Mouse (Mus musculus) 416B (cell line): ENCODE measurements at regions not wholly inside any gene's neighbourhood (a gene's known extent, or its start where the extent isn't known, plus 50 kb on each side); places are given as distances from the start of the nearest gene placed in this dataset.

ENCODE experiments used
- DNase-seq: peaks from one replicate; pipeline ENCODE4 v3.0.0; 2011; ENCODE audit warnings: low read depth

DNA sequence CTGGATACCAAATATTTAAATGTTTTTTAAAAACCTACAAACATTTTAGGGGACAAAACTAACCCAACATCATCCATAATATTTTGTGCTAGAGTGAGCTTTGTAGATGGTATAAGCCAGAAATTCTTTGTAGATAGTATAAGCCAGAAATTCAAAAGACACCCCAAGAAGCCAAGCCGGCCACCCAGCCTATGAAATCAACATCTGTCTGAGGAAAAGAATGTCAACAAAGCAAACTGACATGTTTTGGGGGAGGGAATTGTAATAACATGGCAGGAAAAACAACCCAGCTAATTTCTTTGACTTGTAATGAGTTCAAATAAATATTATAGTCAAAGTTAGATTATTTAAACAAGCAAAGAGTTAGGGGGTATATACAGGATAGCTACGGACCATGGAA lies 246.9 kb upstream of the Gm5148 start:
- no peak for DNase-seq

- DNase-seq: no peak
Observed at GRCm38 (mm10) chr3:37968654-37969053, 244.4 kb upstream of the Gm5148 start.

DNA sequence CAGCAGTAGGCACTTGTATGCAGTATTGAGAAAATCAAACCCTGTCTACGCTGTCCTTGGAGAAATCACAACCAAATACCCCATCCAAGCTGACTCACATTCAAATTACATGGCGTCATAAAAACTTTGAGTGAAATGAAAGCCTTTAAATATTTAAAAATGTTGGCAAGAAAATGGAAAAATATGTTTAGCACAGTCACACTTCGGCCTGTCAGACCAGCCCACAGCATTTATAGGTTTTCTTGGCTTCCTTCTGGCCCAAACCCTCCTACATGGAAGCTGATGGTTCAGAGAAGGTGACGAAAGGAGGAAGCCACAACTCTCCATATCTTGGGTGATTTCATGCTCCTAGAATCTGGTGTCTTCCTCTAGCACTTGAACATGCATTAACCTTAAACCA lies 240.9 kb upstream of the Gm5148 start:
- no peak for DNase-seq

GRCm38 (mm10) chr3:37964083-37964482 lies 239.8 kb upstream of the Gm5148 start:
- no peak for DNase-seq

DNA sequence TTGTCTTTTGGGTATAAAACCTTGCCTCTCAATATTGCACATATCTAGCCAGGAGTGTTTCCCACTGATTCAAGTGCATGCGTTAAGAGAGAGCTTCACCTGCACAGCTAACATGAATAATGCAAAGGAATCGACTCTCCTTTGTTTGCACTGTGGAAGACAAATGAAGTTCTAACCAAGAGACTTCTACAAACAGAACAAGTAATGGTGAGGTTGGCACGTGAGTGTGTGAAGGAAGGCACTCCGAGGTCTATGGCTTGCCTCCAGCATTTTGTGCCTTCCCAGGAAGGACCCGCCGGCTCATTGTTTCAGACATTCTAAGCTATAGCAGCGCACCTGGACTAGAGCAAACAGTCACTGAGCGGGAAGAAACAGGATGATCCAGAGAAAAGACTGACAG lies 238.5 kb upstream of the Gm5148 start:
- DNase-seq: no peak

DNA sequence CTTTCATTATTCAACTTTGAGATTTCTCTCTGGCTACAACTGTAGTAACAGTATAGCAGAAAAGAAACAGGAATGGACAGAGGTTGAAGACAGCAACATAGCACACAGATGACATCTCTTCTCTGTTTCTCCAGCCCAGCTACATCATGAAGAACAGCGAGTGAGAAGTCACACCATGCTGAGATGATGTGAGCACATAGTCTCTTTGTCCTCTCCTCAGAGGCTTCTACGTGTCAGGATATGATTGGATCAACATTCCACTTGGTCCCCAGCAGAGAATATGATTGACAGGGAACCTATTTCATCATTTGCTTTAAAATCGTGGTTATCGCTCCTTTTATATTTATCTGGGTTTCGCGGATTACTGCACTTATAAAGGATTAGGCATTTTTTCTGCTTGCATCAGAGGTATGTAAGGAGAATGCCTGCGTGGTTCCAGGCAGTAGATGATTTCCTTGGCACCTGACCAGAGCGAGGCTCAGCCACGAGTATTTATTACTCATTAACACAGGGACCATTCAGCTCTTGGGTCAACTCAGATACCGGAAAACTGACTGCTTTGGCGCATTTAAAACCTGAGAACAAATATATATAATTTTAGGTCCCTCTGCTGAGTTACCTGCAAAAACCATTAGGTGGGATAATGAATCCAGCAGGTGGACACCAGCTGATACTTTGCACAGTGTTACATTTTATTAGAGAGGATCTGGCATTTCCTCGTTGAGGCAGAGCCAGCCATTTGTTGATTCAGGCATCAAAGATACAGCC lies 237.9 kb upstream of the Gm5148 start:
- no peak for DNase-seq

GRCm38 (mm10) chr3:37958361-37958978 lies 234.2 kb upstream of the Gm5148 start:
- no peak for DNase-seq

DNA sequence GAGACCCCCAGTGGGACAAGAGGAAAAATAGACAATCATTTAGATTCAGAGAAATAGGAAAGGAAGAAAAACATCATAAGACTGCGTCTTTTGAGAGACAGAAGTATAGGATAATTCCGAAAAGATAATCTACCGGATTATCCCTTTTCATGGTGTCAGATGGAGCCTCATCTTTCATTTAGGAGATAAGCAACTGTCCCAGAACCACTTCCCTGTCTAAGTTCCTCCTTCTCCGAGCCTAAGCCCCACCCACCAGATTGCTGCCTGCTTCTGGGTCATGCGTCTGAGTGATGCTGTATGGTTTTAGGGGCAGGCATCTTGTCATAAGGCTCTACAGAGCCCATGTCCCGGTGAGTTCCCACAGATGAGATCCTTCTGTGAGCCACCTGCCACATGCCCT lies 232.3 kb upstream of the Gm5148 start:
- DNase-seq: no peak

DNA sequence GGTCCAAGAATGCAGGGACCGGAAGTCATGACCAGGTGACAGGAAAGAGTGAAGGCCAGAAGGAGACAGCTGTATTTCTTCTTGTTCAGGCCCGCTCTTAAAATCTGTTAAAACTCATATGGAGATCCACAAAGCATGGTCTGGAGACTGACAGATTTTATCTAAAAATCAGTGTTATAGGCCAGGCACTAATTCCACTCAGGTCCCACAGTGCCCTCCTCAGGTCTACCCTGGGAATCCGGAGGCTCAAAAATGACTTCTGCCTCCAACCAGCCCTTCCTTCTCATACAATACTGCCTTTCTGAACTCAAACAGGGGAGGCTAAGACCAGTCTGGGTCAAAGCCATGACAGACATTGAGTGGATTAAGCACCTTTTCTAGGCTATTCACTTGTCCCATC lies 228.6 kb upstream of the Gm5148 start:
- DNase-seq: peak; percentile 39

DNA sequence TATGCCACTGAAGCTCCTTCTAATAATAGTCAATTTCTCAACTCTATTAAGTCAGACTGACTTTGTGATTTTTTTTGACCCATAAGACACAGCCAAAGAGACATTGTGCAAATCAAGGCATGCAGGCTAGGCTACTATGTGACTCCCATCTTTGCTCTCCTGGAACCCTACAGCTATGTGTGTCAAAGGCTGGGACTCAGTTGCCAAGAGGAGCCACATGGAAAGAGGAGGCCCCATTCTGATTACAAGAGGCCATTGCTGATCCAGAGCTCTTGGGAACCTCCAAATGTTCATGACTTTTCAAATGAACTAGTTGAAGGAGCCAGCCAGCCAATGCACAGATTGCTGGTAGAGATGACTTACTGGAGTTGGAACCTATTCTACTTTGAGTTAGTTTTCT lies 228.0 kb upstream of the Gm5148 start:
- DNase-seq: no peak

DNA sequence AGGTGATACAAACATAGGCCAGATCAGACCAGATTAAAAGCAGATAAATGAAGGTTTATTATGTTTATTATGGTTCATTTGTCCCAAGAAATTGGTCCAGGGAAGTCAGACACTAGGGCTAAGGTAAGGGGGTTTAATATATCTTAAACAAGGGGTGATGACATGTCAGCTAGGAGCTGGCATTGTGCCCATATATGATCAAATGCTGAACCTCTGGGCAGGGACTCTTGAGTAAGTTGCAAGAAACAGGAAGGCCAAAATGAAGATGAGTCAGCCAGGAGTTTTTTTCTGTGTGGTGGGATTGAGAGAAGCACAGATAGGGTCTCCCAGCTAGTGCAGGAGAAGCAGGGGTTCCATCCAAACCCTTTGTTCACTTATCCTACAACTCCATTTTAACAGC lies 219.4 kb upstream of the Gm5148 start:
- peak; percentile 50 for DNase-seq

GRCm38 (mm10) chr3:37940016-37940415 lies 215.7 kb upstream of the Gm5148 start:
- peak; percentile 28 for DNase-seq

GRCm38 (mm10) chr3:37938870-37939269 lies 214.6 kb upstream of the Gm5148 start:
- no peak for DNase-seq

DNA sequence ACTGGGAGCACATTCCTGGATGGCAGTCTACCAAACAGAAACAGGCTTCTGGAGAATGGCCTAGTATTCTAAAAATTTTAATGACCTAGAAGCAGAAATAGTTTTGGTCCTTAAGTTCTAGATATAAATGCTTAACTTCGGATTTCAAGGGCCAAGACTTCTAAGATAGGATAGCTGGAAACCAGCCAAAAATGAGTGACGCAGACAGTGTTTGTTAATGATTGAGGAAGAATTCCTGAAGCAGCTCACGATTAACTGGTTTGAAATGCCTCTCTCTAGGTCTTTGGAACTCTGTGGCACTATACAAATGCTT lies 213.9 kb upstream of the Gm5148 start:
- no peak for DNase-seq

DNA sequence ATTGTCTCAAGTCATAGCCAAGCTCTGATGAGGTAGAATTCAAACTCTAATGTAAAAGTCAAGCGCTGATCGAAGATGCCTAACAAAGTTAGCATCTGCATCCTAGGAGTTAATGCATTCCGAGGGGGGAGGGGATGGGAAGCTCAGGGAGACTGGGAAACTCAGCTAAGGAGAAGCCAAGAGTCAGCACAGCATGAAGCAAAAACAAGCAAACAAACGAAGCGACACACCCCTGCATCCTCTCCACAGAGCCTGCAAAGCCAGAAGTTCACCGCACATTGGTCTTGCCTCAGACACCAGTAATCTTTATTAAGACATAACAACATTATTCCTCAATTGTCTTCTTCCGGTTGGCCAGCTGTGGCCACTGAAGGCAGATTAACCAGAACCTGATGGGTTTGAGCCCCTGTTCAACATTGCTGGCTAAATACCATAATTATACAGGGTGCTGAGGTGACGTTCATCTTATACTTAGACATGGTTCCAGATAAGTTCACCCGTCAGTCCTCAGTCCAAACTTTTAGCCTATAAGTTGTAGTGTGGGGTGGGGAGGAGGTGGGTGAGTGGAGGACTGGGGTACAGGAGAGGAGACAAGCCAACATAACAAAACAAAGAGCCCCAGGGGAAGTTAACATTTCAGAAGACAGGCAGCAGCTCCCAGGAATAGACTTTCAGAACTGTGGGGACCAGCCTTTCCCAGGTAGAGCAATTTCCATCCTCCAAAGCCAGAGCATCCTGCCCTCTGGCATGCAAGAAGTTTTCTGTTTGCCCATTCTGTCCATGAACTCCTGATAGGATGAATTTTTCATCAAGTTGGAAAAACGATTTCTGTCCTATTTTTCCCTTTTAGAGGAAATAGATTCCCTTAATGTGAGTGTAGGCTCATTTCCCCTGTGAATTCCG lies 213.3 kb upstream of the Gm5148 start:
- no peak for DNase-seq

GRCm38 (mm10) chr3:37936251-37936931 lies 212.1 kb upstream of the Gm5148 start:
- DNase-seq: no peak

DNA sequence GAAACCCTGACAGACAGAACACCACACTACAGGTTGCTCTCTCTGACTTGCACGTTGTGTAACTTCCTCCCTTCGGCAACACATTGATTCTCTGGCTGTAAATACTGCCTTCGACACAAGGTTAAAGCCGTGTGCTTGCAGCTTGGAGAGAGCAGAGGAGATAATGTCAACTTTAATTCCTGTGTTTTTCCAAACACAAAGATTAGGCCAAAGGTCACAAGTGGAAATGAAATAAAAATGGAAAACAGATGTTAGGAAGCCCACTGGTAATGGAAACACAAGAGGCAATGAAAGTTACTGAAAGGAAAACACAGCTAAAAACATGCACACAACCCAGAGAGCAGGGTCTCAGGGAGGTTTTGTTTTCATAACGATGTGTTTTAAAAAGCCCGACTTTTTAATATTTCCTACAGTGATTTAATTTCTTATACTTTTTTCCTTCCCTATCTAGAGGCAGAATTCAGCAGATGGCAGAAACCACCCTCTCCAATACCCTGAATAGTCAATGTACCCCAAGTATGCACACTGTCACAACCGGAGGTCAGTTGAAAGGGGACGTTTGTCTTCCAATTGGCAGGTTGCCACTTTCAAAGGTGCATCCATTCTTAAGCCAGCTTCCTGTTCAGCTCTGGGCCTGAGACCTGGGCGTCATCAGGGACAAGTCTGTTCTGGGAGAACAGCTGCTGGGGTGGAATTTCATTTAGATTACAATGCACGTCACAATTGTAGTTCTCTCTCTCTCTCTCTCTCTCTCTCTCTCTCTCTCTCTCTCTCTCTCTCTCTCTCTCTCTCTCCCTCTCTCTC lies 210.8 kb upstream of the Gm5148 start:
- DNase-seq: no peak

DNA sequence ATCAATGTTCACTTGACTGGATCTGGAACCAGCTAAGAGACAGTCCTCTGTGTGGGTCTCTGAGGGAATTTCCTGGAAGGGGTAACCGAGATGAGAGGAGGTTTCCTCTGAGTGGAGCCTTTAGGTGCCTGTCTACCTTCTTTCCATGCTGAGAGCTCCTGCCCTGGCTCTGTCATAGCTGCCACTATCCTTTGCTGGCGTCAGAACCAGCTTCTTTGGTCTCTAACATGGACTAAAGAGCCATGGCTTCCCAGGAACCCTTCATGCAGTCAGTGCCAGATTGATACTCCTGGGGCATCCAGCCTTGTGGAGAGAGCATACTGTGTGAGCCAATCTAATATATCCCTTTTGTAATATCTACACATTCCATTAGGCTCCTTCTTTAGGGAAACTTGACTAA lies 209.9 kb upstream of the Gm5148 start:
- no peak for DNase-seq

DNA sequence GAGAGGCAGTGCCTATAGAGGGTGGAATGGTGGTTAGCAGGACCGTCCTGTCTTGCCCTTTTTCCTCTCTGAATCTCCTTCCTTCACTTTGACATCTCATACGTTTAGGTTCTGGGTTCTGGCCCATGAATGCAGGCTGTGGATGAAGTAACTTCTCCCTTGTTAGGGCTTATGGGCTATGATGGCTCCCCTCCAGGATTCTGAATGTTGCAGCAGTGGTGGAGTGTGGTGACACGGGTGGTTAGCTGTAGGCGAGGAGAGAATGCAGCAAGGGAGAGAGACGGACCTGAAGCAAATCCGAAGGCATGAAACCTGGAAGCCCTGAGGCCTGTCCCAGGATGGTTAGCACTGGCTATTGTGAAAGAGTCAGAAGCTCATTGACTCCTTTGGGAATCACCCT lies 204.4 kb upstream of the Gm5148 start:
- no peak for DNase-seq

DNA sequence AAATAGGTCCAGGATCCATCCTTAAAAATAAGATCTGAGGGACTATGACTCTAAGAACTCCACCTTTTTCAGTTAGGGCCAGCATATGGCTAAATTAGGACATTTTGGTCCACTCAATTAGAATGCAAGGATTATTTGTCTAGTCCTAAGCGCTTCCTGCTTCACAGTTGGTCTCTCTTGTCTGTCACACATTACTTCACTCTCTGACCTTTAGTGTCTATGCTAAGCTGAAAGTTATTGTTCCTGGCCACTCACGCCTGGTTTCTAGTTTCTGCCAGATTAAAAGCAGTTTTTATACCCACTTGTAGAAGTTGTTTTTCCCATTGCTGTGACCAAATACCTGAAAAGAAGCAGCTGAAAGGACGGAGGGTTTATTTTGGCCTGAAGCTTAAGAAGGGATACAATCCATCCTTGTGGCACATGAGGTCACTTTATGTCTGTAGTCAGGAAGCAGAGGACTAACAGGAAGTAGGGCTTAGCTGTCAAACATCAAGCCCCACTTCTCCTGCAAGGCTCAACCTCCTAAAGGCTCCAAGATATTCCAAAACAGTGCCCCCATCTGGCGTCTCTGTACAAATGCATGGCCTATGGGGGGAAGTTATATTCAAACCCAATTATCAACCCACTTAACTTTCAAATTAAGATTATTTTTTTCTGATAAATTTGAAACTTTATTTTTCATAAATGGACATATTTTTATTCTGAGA lies 195.3 kb upstream of the Gm5148 start:
- DNase-seq: peak; percentile 36
